Mouse (Mus musculus) cerebellum, adult 2 months (tissue): Measurements from ENCODE around the gene Fkbp5. TPM values are rescaled to one million over a fixed set of nuclear protein-coding genes. Genes with fewer than 3 reads are reported as not detected.

ENCODE experiments used
- DNase-seq, 2 experiments: peaks; one replicate each; pipeline ENCODE4 v3.0.0; 2021
- H3K27ac ChIP-seq: fragments of 200-500 bp; 2 replicates; pipeline ENCODE4 v1.5.1; 2012; ENCODE audit warnings: low read length, control low read depth, inconsistent platforms; ENCODE audit not compliant: insufficient read depth
- H3K27me3 ChIP-seq: fragments of 200-500 bp; 2 replicates; pipeline ENCODE4 v1.6.1; 2012; ENCODE audit warnings: inconsistent platforms, mild to moderate bottlenecking, low read length, moderate library complexity; ENCODE audit not compliant: control insufficient read depth, insufficient read depth
- H3K4me1 ChIP-seq: fragments of 200-500 bp; 2 replicates; pipeline ENCODE4 v1.6.1; 2011; ENCODE audit warnings: low read length; ENCODE audit not compliant: control insufficient read depth, insufficient read depth
- H3K4me3 ChIP-seq: fragments of 200-500 bp; replicated peaks from 2 replicates; pipeline ENCODE3; 2011; ENCODE audit warnings: mild to moderate bottlenecking, low read depth, low read length, control low read depth; ENCODE audit not compliant: insufficient read depth
- CTCF ChIP-seq: fragments of 200-500 bp; IDR thresholded peaks from 2 replicates; pipeline ENCODE4 v1.5.1; 2011; ENCODE audit warnings: low read depth, mild to moderate bottlenecking, control low read depth, low read length, moderate library complexity, borderline replicate concordance; ENCODE audit not compliant: insufficient read depth
- POLR2A ChIP-seq: fragments of 200-500 bp; IDR thresholded peaks from 2 replicates; pipeline ENCODE4 v1.6.1; 2011; ENCODE audit warnings: low read length, control low read depth, borderline replicate concordance; ENCODE audit not compliant: insufficient read depth
- WGBS: fragments of 180-500 bp; shearing (Covaris S2); methylation state at CpG from one replicate; pipeline ENCODE4 v1.1.7; 2018; 5-methylcytosine and 5-hydroxymethylcytosine counted together
- polyA plus RNA-seq: library from polyadenylated mRNA; depleted of rRNA; stranded (reverse); fragments of >200 nt; gene quantifications from 2 replicates; pipeline ENCODE4 v1.2.3, GENCODE M21; 2012

Fkbp5 gene
- polyA plus RNA-seq, 1 experiment, result 8.6 TPM

DNA sequence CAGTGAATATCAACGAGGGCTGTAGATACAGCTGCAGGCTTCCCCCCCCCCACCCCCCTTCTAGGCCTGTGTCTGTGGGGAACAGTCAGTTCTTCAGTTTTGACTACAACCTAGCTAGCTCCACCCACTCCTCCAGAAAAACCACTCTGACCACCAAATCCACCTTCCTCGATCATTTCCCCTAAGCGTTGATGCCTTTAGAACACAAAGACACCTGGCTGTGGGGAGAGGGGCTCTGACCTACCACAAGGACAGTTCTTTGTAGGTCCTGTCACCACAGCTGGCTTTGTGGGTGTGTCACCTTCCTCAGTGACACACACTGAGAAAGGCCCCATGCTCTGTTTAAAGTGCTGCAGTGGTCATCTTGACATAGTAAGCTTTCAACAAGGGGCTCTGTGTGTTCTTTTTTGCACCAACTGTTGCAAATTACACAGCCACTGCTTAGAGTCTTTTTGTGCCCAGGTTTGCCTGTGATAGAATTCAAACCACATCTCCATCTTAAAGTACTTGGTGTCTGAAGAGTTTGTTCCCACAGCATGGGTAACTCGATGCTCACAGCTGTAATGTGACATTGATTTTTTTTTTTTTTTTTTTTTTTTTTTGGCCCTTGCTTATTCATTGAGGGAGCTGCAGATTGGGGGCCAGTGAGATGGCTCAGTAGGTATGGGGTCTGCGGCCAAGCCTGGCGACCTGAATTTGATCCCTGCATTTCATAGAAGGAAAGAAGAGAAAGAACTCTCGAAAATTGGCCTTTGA lies 28.9 kb downstream of the Fkbp5 start:
- Histone ChIP-seq H3K27me3 (no peaks in the 10 kb centered on the region), H3K4me1 (no peaks in the 10 kb centered on the region), H3K27ac (no peak overlapping the region), H3K4me3 (no peak overlapping the region)
- no peak for DNase-seq
- WGBS, result 67% methylated on average over 7 of the region's 7 CpGs
- TF ChIP-seq POLR2A, result no peak

GRCm38 (mm10) chr17:28487584-28488257 lies 29.6 kb downstream of the Fkbp5 start:
- 83% methylated on average over 18 of the region's 18 CpGs for WGBS
- Histone ChIP-seq H3K4me1 (no peaks in the 10 kb centered on the region), H3K4me3 (no peak overlapping the region), H3K27ac (no peak overlapping the region), H3K27me3 (no peaks in the 10 kb centered on the region)
- no peak for TF ChIP-seq CTCF
- TF ChIP-seq POLR2A, result no peak
- no peak for DNase-seq

DNA sequence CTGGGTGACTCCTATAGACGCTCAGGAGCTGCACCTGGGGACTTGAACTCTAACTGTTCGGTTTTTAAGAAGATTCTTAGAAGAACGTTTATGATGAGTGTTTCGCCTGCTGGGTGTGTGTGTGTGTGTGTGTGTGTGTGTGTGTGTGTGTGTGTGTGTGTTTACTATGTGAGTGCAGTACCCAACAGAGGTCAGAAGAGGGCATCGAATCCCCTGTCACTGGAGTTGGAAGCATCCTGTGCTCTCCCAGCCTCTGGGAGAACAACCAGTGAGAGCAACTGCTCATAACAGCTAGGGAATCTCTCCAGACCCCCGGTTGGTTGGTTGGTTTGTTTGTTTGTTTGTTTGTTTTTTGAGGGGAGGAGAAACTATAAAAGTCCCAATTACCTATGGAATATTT lies 30.6 kb downstream of the Fkbp5 start:
- H3K4me1 ChIP-seq, result no peaks in the 10 kb centered on the region
- 84% methylated on average over 6 of the region's 6 CpGs for WGBS
- no peaks in the 10 kb centered on the region for H3K27me3 ChIP-seq
- no peak overlapping the region for H3K27ac ChIP-seq
- no peak for DNase-seq
- TF ChIP-seq CTCF, result no peak
- no peak for TF ChIP-seq POLR2A
- no peak overlapping the region for H3K4me3 ChIP-seq

- 0 out of 2 replicates have a peak overlapping the region, but pooled peaks have one; percentile 12 for H3K27ac ChIP-seq
- WGBS, result under 1% methylated on average over 58 of the region's 58 CpGs
- TF ChIP-seq POLR2A (peak; percentile 56), CTCF (no peak)
- H3K4me1 ChIP-seq, result no peaks in the 10 kb centered on the region
- H3K27me3 ChIP-seq, result no peaks in the 10 kb centered on the region
- H3K4me3 ChIP-seq, result peak overlapping the region; percentile 65
- DNase-seq, result peak; percentile 97 to 98
Measured at GRCm38 (mm10) chr17:28485977-28486400, 31.3 kb downstream of the Fkbp5 start.

DNA sequence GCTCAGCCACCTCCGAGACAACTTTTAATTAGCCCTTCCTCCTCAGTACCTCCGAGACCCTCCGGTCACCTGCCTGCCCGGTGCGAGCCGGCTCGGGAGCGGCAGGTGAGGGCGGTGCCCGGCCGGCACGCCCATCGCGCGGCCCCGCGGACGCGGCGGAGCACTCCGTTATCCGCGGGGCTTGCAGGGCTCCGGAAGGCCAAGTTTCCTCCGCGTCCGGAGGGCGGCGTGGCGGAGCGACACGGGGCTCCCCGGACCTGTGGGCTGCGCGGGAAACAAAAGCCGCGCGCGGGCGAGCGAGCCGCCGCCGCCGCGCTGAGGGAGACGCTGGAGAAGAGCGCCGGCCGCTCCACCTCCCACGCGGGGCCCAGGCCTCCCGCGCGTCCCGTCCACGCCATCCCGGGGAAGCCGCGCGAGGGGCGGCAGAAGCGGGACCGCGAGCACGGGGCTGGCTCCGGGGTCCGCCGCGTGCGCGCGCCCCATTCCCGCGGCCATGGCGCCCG lies 31.8 kb downstream of the Fkbp5 start:
- Histone ChIP-seq H3K27ac (0 out of 2 replicates have a peak overlapping the region, but pooled peaks have one; percentile 12), H3K4me3 (peak overlapping the region; percentile 54), H3K27me3 (no peaks in the 10 kb centered on the region), H3K4me1 (no peaks in the 10 kb centered on the region)
- 1% methylated on average over 69 of the region's 77 CpGs for WGBS
- DNase-seq, result peak in 1 of 2 experiments; percentile 52
- no peak for TF ChIP-seq CTCF
- no peak for TF ChIP-seq POLR2A

- Histone ChIP-seq H3K4me3 (peak overlapping the region; percentile 54), H3K27ac (no peak overlapping the region), H3K27me3 (no peaks in the 10 kb centered on the region), H3K4me1 (no peaks in the 10 kb centered on the region)
- no peak for TF ChIP-seq POLR2A
- WGBS, result 3% methylated on average over 30 of the region's 30 CpGs
- DNase-seq, result peak; percentile 19 to 37
Measured at GRCm38 (mm10) chr17:28484704-28485445, 32.5 kb downstream of the Fkbp5 start.

DNA sequence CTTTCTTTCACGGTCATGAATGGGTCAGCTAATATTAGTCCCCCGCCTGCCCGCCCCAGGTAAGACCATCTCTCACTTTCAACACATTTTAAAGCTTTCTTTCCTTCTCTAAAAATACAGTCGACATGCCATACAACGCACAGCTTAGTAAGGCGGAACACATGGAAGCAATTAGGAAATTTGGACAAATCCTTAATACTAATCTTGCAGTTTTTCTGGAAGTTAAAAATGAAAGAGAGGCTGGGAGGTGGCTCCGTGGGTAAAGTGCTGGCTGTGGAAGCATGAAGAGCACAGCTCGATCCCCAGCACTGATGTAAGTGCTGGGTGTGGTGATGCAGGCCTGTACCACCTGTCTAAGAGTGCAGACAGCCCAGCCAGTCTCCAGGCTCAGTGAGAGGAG lies 39.9 kb downstream of the Fkbp5 start:
- 91% methylated on average over 8 of the region's 8 CpGs for WGBS
- no peak overlapping the region for H3K27ac ChIP-seq
- no peak for TF ChIP-seq CTCF
- no peak for TF ChIP-seq POLR2A

GRCm38 (mm10) chr17:28476441-28476840 lies 40.9 kb downstream of the Fkbp5 start:
- Histone ChIP-seq H3K27me3 (no peaks in the 10 kb centered on the region), H3K4me3 (no peak overlapping the region), H3K27ac (no peak overlapping the region), H3K4me1 (no peaks in the 10 kb centered on the region)
- TF ChIP-seq POLR2A (no peak), CTCF (no peak)
- no peak for DNase-seq

More for the DNA sequence above, 39.9 kb downstream of the Fkbp5 start:
- H3K27me3 ChIP-seq, result no peaks in the 10 kb centered on the region
- no peaks in the 10 kb centered on the region for H3K4me1 ChIP-seq
- no peak overlapping the region for H3K4me3 ChIP-seq
- no peak for DNase-seq
